Mouse (Mus musculus) macrophage (primary cell): ENCODE results near the gene Tnfsf9. TPM values are rescaled to one million over a fixed set of nuclear protein-coding genes. Genes with fewer than 3 reads are reported as not detected.

ENCODE experiments used
- H3K27ac ChIP-seq: fragments of 350-480 bp; formaldehyde crosslinking; 2 replicates; pipeline ENCODE4 v1.9.0; 2021
- H3K36me3 ChIP-seq: fragments of 350-480 bp; formaldehyde crosslinking; 2 replicates; pipeline ENCODE4 v1.9.0; 2021; ENCODE audit errors: inconsistent target
- H3K4me3 ChIP-seq: fragments of 350-480 bp; formaldehyde crosslinking; 2 replicates; pipeline ENCODE4 v1.9.0; 2021; ENCODE audit errors: inconsistent target
- H3K79me2 ChIP-seq: fragments of 350-480 bp; formaldehyde crosslinking; 2 replicates; pipeline ENCODE4 v1.9.0; 2021; ENCODE audit errors: inconsistent target
- WGBS: methylation state at CpG from one replicate; pipeline ENCODE4 v1.1.7; 2026; ENCODE audit warnings: inconsistent platforms; ENCODE audit not compliant: missing documents; 5-methylcytosine and 5-hydroxymethylcytosine counted together
- polyA plus RNA-seq: library from polyadenylated mRNA; stranded (reverse); fragments of 250-400 nt; gene quantifications from 3 replicates; pipeline ENCODE4 v1.2.4, GENCODE M21; 2018; ENCODE audit warnings: inconsistent platforms
- total RNA-seq, 78 experiments: library from RNA; depleted of rRNA; stranded (reverse); fragments of 250-400 nt; gene quantifications; 1 replicate in 9 of 78; 2 replicates in 24 of 78; 3 replicates in 43 of 78; 4 replicates in 2 of 78; pipeline ENCODE4 v1.2.4; 2018; ENCODE audit warnings: inconsistent platforms in 56 of 78

The Tnfsf9 gene
- 1,000 to 10,000 TPM in 6 of 26 experiments, 100 to 1,000 TPM in 9, 10 to 100 TPM in 5, 1 to 10 TPM in 6; 2.5 to 1,393 (median 297) TPM for total RNA-seq (2018; cell fraction: chromatin; rRNA removed)
- total RNA-seq (2018; cell fraction: cytosol; rRNA removed), result 1,000 to 10,000 TPM in 4 of 26 experiments, 100 to 1,000 TPM in 9, 10 to 100 TPM in 8, 1 to 10 TPM in 5; 2.1 to 2,025 (median 123) TPM
- 1,000 to 10,000 TPM in 9 of 26 experiments, 100 to 1,000 TPM in 11, 10 to 100 TPM in 5, 1 to 10 TPM in 1; 4.5 to 3,101 (median 734) TPM for total RNA-seq (2018; cell fraction: nucleus; rRNA removed)
- 2.6 to 9.9 TPM (median 7.6 TPM) in 3 replicates for polyA plus RNA-seq

GRCm38 (mm10) chr17:57105181-57106034 is at the start of gene Tnfsf9:
Tnfsf9 (plus strand) TSS chr17:57105325.
- H3K27ac ChIP-seq, result peak within 1 kb of the TSS; percentile 88
- no peaks in the 10 kb centered on the region for H3K36me3 ChIP-seq
- H3K4me3 ChIP-seq, result peak within 1 kb of the TSS; percentile 87
- peaks cover 28% of the 10 kb centered on the region for H3K79me2 ChIP-seq
- 1% methylated on average over 49 of the region's 61 CpGs for WGBS

GRCm38 (mm10) chr17:57056246-57056645 is 48.9 kb upstream of the Tnfsf9 start:
- Histone ChIP-seq H3K27ac (no peak overlapping the region), H3K4me3 (no peak overlapping the region), H3K36me3 (no peaks in the 10 kb centered on the region), H3K79me2 (no peaks in the 10 kb centered on the region)
- WGBS, result 98% methylated on average over 3 of the region's 3 CpGs

- no peaks in the 10 kb centered on the region for H3K36me3 ChIP-seq
- H3K79me2 ChIP-seq, result no peaks in the 10 kb centered on the region
- peak within 1 kb of the TSS; percentile 38 for H3K4me3 ChIP-seq
- no peak within 1 kb of the TSS for H3K27ac ChIP-seq
- 17% methylated on average over 18 of the region's 22 CpGs for WGBS
Measured at GRCm38 (mm10) chr17:57058891-57059485, 46.1 kb upstream of the Tnfsf9 start, which contains the start of gene Crb3. Crb3 (plus strand) TSS chr17:57059105.

GRCm38 (mm10) chr17:57059486-57059977 is 45.6 kb upstream of the Tnfsf9 start, which contains the start of gene Slc25a23:
Slc25a23 (minus strand) TSS chr17:57059863.
- WGBS, result 4% methylated on average over 42 of the region's 45 CpGs
- Histone ChIP-seq H3K4me3 (peak within 1 kb of the TSS; percentile 38), H3K79me2 (no peaks in the 10 kb centered on the region), H3K36me3 (no peaks in the 10 kb centered on the region), H3K27ac (no peak within 1 kb of the TSS)

DNA sequence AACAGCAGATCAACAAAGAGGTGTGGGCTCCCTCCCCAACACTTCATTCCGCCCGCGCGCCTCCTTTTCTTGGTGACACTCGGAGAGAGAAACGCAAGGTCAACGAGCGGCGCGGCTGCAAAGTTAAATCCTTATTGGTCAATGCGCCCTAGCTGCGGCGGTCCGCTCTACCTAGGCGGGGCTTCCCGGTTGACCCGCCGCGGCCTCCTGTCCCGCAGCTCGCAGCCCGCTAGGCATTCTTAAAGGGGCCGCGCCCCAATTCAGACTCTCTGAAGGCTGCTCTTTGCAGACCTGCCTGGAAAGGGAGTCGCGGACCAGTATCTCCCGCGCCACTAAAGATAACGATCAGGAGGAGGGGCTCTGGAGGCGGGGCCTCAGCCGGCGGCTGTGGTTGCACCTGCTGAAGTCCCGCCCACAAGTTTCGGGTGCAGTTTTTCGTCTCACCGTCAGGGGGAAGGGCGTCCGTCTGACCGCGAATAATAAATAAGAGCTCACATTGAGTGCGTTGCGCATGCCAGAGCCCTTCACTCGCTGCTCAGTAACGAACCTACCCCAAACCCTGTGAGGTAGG is 44.8 kb upstream of the Tnfsf9 start:
- Histone ChIP-seq H3K4me3 (peak overlapping the region; percentile 38), H3K27ac (no peak overlapping the region), H3K36me3 (no peaks in the 10 kb centered on the region), H3K79me2 (no peaks in the 10 kb centered on the region)
- 2% methylated on average over 44 of the region's 44 CpGs for WGBS

- Histone ChIP-seq H3K36me3 (peaks cover 2% of the 10 kb centered on the region; the same call in 1 of the 2 replicates), H3K27ac (no peak overlapping the region), H3K79me2 (no peaks in the 10 kb centered on the region), H3K4me3 (peak overlapping the region; percentile 38; the same call in 1 of the 2 replicates)
- WGBS, result 49% methylated on average over 10 of the region's 10 CpGs
Measured at GRCm38 (mm10) chr17:57061069-57061468, 44.1 kb upstream of the Tnfsf9 start.

DNA sequence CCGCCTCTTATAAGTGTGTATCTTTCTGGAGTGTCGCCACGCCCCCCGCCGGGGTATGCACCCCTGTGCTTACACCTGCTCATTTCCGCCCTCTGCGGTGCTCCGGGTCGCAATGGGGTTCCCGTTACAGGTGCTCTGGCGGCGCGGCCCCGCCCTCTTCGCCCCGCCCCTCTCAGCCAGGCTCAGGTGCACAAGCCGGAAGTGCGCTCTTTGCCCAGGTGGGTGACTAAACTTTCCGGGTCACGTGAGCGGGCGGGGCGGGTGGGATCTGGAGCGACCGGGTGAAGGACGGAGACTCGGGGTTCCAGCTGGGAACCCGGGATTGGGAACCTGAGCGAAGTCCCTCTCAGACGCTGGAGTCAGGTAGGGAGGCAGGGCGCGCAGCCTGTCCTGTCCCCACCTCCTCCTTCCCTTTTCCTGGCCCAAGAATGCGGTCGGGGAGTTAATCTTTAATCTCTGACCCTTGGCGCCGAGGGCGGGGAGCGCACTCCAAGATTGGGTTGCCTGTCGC is 43.1 kb upstream of the Tnfsf9 start:
- 3% methylated on average over 27 of the region's 39 CpGs for WGBS
- Histone ChIP-seq H3K27ac (no peak overlapping the region), H3K4me3 (no peak overlapping the region)

DNA sequence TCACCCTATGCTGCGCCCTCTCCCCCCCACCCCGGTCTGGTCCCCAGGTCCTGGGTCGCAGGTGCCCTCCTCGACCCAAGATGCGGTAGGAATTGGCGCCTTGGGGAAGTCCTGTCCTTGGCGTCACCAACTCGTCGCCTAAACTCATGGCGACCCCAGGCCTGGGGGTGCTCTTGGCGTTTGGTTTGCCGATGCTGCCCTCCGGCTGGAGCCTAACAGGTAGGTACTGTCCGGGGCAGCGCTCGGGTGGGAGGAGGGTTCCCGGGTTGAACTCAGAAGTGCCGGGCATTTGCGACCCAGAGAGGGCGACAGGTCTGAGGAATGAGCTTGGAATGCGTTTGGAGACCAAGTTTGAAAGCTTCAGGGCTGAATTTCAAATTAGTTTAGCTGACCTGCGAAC is 42.6 kb upstream of the Tnfsf9 start:
- no peak overlapping the region for H3K4me3 ChIP-seq
- no peaks in the 10 kb centered on the region for H3K79me2 ChIP-seq
- peaks cover 16% of the 10 kb centered on the region for H3K36me3 ChIP-seq
- H3K27ac ChIP-seq, result no peak overlapping the region
- 28% methylated on average over 15 of the region's 22 CpGs for WGBS

More for the DNA sequence above, 43.1 kb upstream of the Tnfsf9 start:
- Histone ChIP-seq H3K79me2 (no peaks in the 10 kb centered on the region), H3K36me3 (peaks cover 11% of the 10 kb centered on the region)

- Histone ChIP-seq H3K27ac (no peak overlapping the region), H3K4me3 (no peak overlapping the region), H3K36me3 (peaks cover 19% of the 10 kb centered on the region), H3K79me2 (no peaks in the 10 kb centered on the region)
- 88% methylated on average over 8 of the region's 8 CpGs for WGBS
Measured at GRCm38 (mm10) chr17:57063031-57063430, 42.1 kb upstream of the Tnfsf9 start.

DNA sequence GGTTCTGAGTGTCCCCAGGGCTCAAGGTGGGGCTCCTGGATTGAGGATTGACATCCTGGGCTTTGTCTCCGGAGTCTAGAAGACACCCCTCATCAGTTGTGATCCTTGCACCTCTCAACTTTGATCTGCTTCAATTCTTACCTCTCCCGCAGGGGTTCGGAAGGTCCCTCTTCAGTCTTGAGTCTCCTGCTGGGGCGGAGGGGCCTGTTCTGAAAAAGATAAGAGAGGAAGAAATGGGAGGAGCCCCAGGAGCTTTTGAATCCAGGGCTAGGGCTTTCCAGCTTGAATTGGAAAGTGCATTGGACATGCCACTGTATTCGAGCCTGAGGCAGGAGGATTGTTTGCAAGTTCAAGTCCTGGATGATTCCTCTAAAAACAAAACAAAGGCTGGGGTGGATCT is 38.2 kb upstream of the Tnfsf9 start:
- no peak overlapping the region for H3K27ac ChIP-seq
- H3K79me2 ChIP-seq, result no peaks in the 10 kb centered on the region
- H3K36me3 ChIP-seq, result peaks cover 44% of the 10 kb centered on the region
- no peak overlapping the region for H3K4me3 ChIP-seq
- WGBS, result 91% methylated on average over 5 of the region's 5 CpGs

- Histone ChIP-seq H3K79me2 (no peaks in the 10 kb centered on the region), H3K4me3 (no peak overlapping the region), H3K27ac (no peak overlapping the region), H3K36me3 (peaks cover 59% of the 10 kb centered on the region)
- 79% methylated on average over 9 of the region's 9 CpGs for WGBS
Measured at GRCm38 (mm10) chr17:57070272-57070671, 34.9 kb upstream of the Tnfsf9 start.

DNA sequence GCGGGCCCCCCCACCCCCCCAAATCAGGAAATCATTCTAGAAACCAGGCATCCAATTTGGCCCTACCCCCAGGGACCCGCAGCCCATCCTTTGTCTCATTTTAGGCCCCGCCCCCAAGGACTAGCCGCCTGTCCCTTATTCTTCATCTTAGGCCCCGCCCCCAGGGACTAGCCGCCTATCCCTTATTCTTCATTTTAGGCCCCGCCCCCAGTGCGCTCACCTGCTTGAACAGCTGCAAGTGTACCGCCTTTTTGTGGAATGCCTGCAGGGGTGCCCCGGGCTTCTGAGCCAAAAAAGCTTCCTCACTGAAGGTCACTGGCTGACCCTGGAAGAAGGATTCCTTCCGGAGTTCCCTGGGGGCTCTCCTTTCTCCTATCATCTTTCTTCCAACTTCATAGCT is 34.4 kb upstream of the Tnfsf9 start:
- no peaks in the 10 kb centered on the region for H3K79me2 ChIP-seq
- H3K4me3 ChIP-seq, result no peak overlapping the region
- peaks cover 59% of the 10 kb centered on the region for H3K36me3 ChIP-seq
- H3K27ac ChIP-seq, result no peak overlapping the region
- 84% methylated on average over 10 of the region's 11 CpGs for WGBS

DNA sequence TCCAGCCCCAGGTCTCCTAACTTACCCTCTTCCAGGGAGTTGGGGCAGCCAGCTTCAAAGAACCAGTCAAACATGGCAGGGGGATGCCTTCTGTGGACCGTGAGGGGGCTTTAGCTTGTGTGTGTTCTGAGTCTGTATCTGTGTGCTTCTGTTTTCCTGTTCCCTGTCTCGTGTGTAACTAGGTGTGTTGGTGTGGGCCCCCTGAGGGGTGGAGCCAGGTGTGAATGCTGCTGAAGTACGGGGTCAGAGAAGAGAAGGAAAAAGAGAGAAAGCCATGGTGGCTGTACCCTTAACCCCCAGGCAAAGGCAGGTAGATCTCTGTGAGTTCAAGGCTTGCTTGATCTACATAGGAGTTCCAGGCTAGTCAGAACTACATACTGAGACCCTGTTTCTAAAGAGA is 28.2 kb upstream of the Tnfsf9 start:
- 88% methylated on average over 3 of the region's 3 CpGs for WGBS

GRCm38 (mm10) chr17:57078336-57078735 is 26.8 kb upstream of the Tnfsf9 start, which contains the start of gene Dennd1c:
Dennd1c (minus strand) TSS chr17:57078514.
- Histone ChIP-seq H3K79me2 (peaks cover 17% of the 10 kb centered on the region; the same call in 1 of the 2 replicates), H3K4me3 (peak within 1 kb of the TSS; percentile 55), H3K36me3 (peaks cover 27% of the 10 kb centered on the region; the same call in 1 of the 2 replicates), H3K27ac (peak within 1 kb of the TSS; percentile 95)
- 0% methylated on average over 6 of the region's 6 CpGs for WGBS

More for the DNA sequence above, 28.2 kb upstream of the Tnfsf9 start:
- Histone ChIP-seq H3K79me2 (peaks cover 17% of the 10 kb centered on the region; the same call in 1 of the 2 replicates), H3K4me3 (no peak overlapping the region), H3K36me3 (peaks cover 28% of the 10 kb centered on the region; the same call in 1 of the 2 replicates), H3K27ac (no peak overlapping the region)
